Mouse (Mus musculus): ENCODE data around the gene B4galt5.

- TF ChIP-seq POLR2A (IDR thresholded peaks at IDR 0.05; ENCODE audit: insufficient read depth, low read length) (no peak), CTCF (IDR thresholded peaks at IDR 0.05; ENCODE audit: low read depth, low read length) (no peak), EP300 (IDR thresholded peaks at IDR 0.05; ENCODE audit: insufficient read depth, low read depth, low read length) (no peak)
Observed at GRCm38 (mm10) chr2:167298729-167299705, 50.0 kb downstream of the B4galt5 start.

Measured in ES-Bruce4 (cell line).